Mouse (Mus musculus): ENCODE measurements around the gene Alx3. TPM values are rescaled to one million over a fixed set of nuclear protein-coding genes. Genes with fewer than 3 reads are reported as not detected.

Gene Alx3
- polyA plus RNA-seq, 3 experiments from 2014 or later: not detected

- ATAC-seq: no peak
Measured at GRCm38 (mm10) chr3:107583893-107584292, 10.9 kb upstream of the Alx3 start.

- ATAC-seq: no peak
Measured at GRCm38 (mm10) chr3:107586504-107586903, 8.3 kb upstream of the Alx3 start.

DNA sequence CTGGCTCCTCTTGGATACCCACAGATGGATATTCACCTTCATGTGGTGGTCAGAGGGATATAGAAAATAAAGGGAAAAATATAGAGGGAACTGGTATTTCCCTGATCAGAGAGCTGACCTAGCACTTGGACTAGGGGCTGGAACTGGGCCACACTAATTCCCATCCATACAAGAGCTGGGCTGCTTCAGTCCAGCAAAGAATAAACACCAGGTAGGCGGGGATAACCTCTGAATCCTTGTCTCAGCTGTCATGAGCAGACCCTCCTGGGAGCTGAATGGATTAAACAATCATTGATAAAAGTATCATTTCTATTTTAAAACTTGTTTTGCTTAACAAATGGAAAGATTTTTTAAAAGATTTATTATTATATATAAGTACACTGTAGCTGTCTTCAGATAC is 3.2 kb upstream of the Alx3 start:
- ATAC-seq: no peak

GRCm38 (mm10) chr3:107593632-107594031 is 1.2 kb upstream of the Alx3 start:
- ATAC-seq: no peak

- ATAC-seq: no peak
Measured at GRCm38 (mm10) chr3:107595264-107595937, 570 bp downstream of the Alx3 start.

DNA sequence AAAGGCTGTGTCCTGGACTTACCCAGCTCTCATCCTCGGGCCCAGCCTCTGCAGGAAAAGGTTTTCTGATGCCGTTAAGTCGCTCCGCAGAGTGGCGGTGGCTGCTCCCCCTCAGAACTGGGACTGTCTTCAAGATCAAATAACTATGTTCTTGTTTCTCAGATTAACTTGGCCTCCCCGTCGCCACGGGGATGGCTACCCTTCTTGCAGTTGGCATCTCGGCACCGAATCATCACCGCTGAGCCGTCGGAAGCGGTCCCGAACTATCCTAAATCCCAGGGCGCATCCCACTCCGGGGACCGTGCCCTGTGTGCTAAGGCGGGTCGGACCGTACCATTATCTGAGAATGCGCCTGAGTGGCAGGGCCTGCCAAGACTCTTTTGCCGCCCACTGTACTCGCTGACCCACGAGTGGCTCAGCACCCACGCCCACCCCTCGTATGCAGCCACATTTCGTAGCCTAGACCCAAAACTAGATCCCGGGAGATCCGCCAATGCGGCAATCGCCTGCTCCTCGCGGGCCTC is 1.2 kb downstream of the Alx3 start:
- no peak for ATAC-seq

GRCm38 (mm10) chr3:107596559-107596958 is 1.7 kb downstream of the Alx3 start:
- ATAC-seq: no peak

GRCm38 (mm10) chr3:107597134-107597533 is 2.3 kb downstream of the Alx3 start:
- ATAC-seq: no peak

DNA sequence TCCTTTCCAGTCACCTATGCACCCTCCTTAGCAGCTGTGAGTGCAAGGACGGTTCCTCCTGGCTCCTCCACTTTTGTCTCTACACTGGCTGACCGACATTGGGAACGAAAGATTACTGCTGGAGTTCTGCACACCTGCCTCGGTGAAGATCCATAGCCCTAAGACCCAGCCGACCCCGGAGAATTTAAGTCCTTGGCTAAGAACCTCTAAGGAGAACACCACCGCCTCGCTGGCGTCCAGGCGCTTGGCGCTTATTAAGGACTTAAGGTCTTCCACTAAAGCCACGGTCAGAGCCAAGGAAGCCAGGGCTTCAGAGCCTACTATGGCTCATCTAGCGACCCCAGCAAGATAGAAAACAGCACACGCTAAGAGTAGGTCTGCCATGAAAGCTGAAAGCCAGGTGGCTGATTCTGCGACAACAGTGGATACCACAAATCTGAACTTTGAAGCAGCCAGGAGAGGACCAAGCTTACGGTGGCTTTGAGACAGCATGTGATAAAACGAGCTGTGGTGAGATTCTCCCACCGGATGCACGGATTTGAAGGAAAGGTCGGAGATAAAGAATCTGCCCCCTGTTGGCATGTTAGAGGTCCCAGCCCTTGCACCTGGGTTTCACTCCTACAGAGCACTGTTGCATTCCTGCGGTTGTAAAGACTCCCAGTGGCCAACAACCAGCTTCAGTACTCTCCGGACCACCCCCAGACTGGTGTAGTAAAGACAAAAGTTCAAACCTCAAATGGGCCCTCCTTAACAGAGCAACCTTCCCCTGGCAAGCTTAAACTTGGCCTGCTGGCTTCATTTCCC is 3.0 kb downstream of the Alx3 start:
- no peak for ATAC-seq

GRCm38 (mm10) chr3:107600127-107600526 is 5.3 kb downstream of the Alx3 start:
- ATAC-seq: no peak

GRCm38 (mm10) chr3:107605304-107605703 is 10.5 kb downstream of the Alx3 start:
- peak; percentile 43 for ATAC-seq

GRCm38 (mm10) chr3:107607221-107607620 is 12.4 kb downstream of the Alx3 start:
- ATAC-seq: no peak

DNA sequence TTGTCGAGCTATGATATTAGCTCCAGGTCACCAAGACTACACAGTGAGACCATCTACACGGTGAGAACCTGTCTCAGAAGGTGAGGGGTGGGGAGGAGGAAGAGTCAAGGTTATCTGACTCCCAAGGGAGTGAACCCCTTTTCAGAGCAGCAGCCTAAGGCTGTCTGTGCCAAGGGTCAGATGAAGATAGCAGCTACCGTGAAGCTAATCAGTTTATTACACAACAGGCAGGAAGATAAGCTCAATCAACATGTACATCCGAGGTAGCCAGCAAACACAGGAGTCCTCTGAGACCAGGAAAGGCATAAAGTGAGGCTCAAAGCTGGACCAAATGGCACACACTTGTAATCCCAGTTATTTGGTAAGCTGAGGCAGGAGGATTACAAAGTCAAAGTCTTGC is 14.0 kb downstream of the Alx3 start:
- no peak for ATAC-seq

- ATAC-seq: no peak
Measured at GRCm38 (mm10) chr3:107609376-107609775, 14.5 kb downstream of the Alx3 start.

GRCm38 (mm10) chr3:107611394-107611793 is 16.6 kb downstream of the Alx3 start:
- no peak for ATAC-seq

- peak; percentile 35 for ATAC-seq
Measured at GRCm38 (mm10) chr3:107612902-107613525, 18.2 kb downstream of the Alx3 start.

GRCm38 (mm10) chr3:107617800-107618199 is 23.0 kb downstream of the Alx3 start:
- no peak for ATAC-seq

DNA sequence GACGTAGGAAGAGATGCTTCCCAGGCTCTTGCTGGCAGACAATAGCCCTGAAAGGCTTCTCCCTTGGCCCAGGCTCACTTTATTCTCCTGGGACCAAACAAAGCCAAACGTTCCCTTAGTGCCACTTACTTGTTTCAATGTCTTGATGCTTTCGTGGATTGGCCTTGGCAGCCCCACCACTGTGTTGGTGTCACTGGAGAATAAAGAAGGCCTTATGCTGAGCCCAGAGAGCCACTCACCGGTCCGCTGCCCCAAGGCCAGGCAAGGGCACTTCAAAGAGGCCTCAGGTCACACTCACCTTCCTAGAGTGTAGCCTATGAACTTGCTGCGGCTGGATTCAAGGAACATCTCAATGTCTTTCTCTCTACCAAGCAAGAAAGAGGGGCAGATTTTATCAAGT is 25.1 kb downstream of the Alx3 start:
- ATAC-seq: no peak

DNA sequence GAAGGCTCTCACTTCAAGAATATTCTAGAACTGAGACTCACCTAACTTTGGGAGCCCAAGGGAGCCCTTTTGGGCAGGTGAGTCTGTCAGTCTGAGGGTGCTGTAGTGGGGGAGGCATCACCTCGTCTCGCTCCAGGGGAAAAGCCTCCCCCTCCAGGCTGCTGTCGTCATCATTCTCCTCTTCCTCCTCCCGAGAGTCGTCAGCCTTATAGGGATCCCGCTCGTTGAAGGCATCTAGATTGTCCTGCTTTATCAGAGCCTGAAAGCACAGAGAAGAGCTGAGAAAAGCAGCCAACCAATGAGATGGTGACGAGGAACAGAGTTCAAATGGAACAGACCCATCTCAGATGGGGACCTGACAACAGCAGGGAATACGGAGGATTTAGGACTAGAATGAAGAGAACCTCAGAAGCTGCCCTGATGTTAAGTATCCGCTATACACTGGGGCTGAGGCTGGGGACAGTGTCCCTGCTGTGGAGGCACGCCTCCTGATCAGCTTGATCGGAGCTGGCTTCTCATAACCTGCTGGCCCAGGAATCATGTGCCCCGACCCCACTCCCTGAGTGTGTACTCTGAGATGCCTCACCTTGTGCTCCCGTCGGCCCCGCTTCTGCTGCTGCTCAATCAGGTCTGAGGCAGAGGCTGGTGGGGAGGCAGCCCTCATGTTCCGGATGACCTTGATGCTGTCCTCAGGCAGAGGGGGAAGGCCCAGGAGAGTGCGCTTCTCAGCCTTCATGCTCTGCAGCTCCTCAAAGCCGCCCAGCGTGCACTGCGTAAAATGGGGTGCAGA is 26.6 kb downstream of the Alx3 start:
- ATAC-seq: no peak

DNA sequence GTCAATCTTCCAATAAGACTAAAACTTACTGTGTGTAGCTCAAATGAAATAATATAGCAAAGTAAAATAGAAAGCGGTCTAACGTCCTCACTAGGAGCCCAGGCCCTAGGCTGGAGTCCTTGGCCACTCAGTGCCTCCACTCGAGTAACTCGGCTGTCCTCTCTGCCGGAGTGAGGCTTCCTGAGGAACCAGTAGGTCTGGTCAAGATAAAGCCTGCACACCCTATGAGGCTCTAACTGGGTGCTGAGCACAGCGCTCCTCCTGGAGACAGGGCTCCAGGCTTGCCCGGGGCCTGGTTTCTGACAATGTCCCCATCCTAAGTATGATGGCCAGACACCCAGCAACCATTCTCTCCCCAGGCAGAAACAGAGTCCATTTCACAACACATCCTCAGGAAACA is 27.7 kb downstream of the Alx3 start:
- no peak for ATAC-seq

DNA sequence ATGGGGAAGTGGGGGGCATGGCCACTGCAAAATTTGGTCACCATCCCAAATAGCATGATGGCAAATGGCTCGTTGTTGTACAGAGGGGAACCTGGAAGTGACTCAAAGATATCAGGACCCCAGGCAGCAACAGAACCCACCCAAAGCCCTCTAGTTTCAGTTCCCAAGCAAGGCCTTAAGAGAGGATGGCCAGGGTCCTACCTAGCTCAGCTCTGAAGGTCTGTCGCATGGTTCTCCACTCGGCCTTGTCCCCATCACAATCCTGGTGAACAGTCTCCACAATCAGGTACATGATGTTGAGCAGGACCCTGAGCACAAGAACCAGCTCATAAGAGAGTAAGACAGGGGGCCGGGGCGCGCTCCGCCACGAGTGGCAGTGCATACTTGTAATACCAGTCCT is 29.6 kb downstream of the Alx3 start:
- no peak for ATAC-seq

- ATAC-seq: no peak
Measured at GRCm38 (mm10) chr3:107625536-107625935, 30.7 kb downstream of the Alx3 start.

DNA sequence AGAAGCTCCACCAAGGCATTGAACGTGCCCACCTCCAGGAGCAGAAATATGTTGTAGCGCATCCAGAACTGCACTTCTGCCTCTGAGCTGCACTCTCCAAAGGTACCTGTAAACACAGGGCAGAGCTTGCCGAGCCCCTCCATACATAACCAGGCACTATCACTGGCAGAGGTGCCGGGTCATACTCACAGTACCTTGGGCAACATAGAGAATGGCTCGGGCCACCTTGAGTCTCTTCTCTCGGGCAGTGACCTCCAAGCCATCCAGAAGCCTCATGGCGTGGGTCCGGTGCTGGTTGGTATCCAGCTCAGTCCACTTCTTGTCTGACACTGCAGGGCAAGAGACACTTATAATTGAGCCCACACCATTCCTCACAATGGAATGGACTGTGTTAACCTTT is 31.9 kb downstream of the Alx3 start:
- ATAC-seq: no peak
